Mouse (Mus musculus) cerebellum, postnatal 10 days (tissue): ENCODE measurements around the gene Taf5l.
"Not testable (repeated sequence)": the region's sequence is repeated elsewhere in the genome, so short reads cannot be mapped to it uniquely, and the experiment has no call there.

ENCODE experiments used
- DNase-seq, 2 experiments: peaks; one replicate each; pipeline ENCODE4 v3.0.0; 2021; ENCODE audit warnings: mixed read lengths in 2 of 2

Gene Taf5l

DNA sequence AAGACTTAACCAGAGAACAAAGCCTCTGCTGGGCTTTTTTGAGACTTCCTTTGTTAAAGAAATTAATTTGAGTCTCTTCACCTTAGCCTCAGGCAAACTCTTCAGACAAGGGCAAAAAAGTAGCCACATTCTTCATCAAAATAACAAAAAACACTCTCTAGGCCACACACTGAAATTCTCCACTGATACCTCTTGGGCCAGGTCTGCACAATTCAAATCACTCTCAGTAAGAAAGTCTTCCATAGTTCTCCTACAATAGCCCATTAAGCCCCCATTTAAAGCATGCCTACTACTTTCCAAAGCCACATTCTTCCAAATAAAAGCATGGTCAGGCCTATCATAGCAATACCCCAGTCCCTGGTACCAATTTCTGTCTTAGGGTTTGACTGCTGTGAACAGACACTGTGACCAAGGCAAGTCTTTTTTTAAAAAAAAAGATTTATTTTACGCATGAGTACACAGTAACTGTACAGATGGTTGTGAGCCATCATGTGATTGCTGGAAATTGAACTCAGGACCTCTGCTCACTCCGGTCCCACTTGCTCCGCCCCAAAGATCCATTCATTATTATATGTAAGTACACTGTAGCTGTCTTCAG lies 9.1 kb downstream of the Taf5l start:
- no peak for DNase-seq

DNA sequence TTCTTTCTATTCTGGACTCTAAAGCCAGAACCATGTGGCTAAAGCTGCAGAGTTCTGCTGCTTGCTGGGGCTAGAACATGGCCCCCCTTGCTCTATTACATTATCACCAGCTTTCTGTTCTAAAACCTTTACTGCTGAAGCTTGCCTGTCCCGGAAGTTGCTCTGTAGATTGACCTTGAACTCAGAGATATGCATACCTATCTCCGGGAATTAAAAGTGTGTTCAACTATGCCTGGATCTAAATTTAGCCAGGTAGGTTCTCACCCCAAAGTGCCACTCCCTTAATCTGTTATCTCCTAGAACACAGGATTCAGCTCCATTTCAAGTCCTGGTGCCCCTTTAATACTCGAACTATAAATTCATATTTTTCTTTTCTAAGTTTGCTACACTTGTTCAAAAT lies 9.6 kb downstream of the Taf5l start:
- DNase-seq, result no peak

DNA sequence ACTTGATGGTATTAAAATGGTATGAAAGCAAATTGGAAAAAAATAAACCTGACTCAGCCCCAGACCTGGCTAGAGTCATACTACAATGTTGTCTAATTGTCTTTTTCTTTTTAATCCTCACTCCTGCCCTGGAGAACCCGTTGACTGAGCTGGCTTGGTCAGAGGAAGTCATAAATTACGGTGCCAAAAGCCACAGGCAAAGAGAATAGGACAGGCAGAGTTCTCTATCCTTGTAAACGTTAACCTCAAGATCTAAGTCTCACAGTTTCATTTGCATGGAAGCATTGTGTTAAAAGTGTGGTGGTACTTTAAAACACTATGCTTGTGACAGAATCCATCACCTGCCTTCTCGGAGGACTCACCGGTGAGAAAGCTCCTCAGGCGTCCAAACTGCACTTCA lies 13.4 kb downstream of the Taf5l start:
- DNase-seq, result no peak

DNA sequence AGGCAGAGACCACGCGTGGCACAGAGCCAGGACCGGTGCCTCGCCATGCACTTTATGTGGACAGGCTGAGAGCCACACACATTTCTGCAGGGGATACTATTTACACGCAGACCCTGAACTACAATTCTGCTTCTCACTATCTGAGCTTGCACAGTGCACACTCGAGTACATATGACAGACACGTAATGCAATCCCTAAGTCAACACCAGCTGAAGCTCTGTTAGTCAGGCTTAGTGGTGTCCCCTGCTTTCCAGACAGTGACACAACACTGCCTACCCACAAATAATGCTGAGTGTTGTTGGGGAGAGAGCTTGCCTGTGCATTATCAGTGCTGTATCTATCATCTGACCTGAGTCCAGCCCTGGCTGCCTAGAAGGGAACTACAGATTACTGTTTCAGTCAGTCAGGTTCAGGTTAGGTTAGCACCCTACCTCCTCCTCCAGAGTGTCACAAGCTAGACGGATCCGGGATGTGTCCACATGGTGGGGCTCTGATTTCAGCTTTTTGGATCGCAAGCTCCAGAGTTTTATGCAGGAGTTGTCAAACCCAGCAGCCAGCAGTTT lies 18.6 kb downstream of the Taf5l start:
- no peak for DNase-seq

DNA sequence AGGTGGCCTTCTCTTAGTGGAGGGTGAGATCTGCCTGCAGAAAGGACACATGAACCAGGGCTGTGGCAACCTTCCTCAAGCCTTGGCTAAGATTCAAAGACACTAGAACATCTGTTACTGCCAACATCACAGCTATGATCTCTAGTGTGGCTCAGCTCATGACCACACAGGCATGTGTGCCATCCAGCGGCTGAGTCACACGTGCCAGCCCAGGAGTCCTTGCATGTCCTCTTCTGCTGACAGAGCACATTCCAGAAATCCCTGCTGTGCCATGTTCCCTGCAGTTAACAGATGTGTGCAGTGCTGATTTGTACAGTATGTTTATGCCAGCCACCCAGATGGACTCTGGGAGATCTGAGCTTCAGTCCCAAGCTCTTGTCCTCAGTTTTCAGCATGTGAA lies 21.6 kb downstream of the Taf5l start:
- DNase-seq, result no peak

DNA sequence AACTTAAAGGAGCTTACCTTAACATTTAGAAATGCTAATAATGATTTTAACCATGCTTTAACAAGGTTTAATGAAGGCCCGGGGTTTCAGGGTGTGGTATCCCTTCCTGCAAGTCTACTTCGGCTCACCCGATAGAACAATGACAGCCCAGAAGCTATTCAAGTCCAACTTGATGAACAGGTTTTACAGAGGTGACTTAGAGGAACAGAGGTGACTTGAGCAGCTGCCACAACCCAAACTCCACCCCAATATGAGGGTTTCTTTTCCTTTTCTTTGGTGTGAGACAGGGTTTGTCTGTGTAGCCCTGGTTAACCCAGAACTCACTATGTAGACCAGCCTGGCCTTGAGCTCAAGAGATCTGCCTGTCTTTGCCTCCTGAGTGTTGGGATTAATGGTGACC lies 27.2 kb downstream of the Taf5l start:
- DNase-seq, result no peak

DNA sequence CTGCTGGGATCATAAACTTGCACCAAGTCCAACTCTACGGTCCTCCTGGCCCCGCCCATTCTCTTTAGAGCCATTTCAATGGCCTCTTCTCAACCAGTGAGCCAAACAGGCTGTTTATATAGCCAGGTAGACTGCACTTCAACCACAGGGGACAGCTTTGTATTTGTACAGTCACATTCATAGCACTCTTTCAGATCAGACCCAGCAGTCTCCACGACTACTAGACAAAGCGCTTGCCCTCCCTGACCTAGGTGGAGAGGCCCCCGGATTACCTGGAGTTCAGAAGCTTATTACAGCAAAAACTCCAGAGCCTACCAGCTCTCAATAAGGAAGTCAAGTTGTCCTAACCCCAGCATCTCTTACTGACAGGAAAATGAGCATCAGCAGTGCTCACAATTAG lies 27.6 kb downstream of the Taf5l start:
- DNase-seq, result no peak

DNA sequence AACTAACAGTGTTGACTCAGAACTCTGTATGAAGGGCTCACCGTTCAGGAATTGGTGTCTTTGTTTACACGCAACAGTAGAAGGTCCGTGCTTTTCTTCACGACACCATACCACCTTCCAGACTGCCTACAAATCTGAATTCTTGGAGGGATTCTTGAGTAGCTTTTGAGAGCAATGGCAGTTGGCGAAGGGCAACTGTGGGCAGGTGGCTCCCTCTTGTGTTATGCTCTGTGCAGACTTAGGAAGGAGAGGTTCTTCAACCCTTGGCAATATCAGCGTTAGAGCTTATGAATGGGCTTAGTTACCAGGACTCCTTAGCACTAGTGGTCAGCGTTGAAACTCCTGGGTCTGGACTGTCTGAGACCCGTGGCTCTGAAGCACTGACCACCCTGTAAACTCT lies 28.6 kb downstream of the Taf5l start:
- peak; percentile 25 to 33 for DNase-seq

DNA sequence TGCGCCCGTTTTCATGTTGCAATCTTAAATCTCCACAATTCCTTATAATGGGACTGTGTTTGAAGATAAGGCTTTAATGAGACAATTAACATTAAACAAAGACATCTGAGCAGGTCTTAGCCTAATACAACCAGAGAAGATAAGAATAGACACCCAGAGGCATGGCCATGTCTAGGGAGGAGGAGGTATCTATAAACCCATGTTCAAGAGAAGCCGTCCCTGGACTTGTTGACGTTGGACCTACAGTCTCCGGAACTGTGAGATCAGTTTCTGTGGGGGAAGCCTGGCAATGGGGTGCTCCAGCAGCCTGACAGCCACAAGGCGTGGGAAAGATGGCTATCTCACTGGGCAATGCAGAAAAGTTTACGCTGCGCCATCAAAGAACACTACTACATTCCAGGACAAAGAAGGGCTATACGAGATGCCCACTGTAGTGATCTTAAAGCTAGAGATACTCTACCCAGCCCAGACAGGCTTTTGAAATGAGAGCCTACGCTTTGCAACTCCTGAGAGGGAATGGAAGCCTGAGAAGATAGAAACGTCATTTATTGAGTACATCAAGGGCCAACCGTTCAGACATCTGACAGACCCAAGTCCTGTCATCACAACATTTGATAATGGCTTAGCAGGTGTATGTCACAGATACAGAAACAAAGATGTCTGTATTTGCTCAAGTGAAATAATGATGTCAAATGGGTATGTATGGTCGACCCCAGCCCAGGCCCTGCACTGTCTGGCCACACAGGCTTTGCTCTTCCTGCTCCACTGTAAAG lies 30.7 kb downstream of the Taf5l start:
- no peak for DNase-seq

DNA sequence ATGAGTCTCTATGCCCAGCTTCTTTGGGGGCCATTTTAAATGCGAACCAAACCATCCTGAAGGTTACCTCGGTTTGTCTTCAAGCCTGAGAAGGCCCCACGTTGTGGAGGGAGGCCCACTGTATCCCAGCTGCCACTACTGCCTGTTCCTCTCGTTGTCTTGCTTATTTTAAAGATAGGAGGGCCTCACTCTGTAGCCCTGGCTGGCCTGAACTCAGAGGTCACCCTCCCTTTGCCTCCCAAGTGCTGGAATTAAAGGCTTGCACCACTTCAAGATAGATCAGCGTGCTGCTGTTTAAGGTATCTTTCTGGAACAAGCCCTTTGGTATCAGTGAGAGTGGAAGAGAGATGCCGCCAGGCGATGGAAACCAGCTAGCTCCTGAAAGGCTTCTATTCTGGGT lies 32.1 kb downstream of the Taf5l start:
- no peak for DNase-seq

DNA sequence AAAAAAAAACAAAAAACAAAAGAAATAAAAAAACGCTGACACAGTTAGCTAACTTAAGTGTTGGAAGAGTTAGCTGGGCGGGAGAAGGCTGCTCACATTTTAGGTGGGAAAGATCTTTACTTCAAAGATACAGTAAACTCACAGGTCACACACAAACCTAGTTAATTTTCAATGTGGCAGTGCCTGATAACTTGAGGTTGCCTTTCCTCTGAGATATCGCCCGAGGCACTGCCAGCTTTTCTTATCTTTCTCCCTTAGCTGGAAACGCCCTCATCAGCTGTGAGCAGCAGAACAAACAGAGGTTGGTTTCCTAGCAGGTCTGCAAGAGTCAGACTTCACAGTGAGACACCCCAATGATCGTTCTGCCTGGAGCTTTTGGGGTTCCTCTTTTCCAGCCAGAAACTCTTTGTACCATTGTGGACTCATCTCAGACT lies 32.6 kb downstream of the Taf5l start:
- no peak for DNase-seq

DNA sequence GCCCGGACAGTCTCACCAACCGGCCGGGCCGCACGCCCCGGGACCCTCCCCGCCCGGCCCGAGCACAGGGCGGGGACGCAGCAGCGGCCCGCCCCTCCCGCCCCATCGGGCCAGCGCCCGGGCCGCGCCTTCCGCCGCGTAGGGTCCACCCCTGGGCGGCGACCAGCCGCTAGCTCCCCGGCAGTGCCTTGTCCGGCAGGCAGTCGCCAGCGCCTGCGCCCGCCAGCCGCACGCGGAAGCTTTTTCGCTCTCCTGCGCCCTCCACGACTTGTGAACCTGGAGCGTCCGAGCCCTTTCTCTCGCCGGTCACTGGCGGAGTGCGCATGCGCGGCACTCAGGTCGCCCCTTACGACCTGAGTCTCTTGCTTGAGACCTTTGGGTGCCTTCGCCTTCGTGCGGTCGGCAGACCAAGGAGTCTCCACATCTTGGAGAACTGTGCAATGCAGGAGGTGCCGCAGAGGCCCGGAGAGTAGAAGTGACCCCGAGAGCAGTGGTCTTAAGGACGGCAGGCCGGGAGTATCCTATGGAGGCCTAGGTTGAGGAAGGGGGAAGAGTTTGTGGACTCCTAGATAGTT lies 38.3 kb downstream of the Taf5l start, which contains the start of gene Abcb10:
TSS of gene Abcb10 (minus strand) at position 297 of the 575 bp plus-strand sequence.
- DNase-seq, result peak; percentile 92 to 93

DNA sequence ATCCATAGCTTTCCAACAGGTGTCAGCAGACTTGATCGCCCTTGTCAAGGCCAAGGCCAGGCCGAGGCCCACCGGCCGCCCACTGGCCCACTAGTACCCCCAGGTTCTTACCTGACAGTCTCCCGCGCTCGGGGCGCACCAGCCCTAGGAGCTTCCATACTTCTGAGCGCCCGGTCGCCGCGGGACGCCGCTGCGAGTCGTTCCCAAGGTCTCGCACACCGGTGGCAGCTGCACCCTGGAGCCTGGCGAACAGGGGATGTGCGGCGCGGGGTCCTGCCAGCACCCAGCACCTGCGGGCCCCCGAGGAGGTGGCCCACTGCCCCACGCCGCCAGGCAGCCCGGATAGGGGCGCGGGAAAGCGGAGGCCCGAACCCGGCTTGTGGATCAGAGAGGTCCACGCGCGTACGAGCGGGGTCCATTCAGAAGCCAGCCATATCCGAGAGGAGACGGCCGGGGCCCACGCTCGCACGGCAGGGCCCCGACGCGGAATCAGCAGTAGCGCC lies 38.9 kb downstream of the Taf5l start:
- peak; percentile 51 to 63 for DNase-seq

DNA sequence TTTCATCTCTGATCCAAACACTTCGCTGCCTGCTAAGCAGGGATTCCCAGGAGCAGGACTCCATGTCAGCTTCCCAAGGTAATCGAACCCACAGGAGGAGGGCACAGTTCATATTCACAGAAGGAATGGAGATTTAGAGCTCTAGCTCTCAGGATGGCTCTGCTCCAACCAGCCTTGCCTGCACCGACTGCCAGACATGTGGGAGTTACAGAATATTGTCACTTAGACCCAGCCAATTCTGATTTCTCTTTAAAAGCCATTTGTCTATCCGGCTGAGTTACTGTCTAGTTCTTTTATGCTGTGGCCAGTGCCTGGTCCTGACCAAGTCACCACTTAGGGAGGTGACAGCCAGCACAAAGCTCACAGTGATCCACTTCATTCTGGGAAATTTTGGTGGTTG lies 39.5 kb downstream of the Taf5l start:
- DNase-seq, result peak; percentile 45

DNA sequence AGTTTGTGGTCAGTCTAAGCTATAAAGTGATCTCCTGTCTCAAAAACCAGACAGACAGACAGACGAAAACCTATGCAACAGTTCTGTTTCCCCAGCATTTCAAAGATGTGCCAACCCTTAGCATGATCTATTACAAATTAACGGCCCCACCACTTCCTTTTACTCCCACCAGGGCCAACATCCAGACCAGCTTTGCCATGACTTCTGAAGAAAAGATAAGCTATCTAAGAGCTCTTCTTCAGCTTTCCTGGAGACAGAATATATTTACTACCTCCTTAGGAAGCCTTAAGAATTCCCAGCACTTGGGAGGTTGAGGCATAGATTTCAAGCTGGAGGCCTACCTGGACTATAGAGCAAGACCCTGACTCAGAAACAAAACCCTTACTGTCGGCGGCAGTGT lies 41.0 kb downstream of the Taf5l start:
- DNase-seq, result no peak

DNA sequence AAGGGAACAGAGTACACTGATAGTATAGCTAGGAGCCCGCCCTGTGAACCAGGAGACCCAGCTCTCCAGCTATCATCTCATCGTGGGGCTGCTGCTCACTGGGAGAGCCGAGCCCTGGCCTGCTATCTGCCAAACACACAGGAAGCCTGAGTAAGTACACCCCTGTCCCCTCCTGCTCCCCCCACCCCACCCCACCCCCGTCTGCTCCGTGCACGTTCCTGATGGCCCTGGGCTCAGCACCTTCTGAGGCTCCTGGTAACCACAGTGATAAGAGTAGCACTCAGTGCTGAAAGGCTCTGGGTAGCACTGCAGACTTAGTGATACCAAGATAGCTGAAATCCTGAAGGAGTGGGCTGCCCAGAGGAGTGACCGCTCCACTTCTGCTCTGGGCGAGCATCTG lies 42.3 kb downstream of the Taf5l start:
- DNase-seq, result no peak

DNA sequence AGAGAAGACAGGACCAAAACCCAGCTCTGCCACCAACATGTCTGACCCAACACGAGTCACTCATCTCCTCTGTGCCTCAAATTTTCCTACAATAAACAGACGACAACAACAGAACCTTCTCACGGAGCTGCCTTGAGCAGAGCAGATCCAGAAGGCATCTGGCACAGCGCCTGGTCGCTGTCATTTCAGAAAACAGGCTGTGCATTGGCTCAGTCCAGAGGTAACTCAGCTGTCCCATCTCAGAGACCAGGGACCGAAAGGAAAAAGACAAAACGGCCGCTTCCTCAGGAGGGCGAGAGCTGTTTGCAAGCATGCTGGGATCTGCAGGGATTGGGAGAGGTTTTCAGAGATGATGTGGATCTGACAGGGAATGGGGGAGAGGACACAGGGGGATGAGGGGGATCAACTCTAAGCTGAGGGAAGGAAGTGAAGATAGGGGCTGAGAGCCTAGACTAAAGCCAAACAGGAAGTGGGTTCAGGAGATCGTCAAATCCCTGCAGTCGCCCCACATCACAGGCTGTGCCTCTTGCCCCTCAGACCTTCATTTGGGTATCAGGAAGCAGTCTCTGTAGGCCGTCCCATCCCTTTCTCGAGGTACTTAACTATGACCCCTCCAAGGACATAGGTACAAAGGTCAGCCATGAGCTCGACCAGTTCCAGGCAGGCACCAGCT lies 42.9 kb downstream of the Taf5l start:
- peak; percentile 76 to 77 for DNase-seq

DNA sequence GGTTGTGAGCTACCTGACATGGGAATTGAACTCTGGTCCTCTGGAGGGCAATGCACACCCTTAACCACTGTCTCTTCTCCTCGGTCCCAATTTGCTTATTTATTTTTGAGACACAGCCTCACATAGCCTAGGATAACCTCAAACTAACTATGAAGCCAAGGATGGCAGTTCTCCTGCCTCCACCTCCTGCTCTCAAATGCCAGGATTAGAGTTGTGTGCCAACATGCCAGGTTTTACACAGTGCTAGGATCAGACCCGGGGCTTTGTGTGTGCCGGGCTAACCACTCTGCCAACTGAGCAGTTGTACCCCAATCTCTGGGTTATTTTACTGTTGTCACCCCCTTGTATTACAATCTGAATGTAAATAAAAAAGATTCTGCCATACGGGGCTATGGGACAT lies 43.7 kb downstream of the Taf5l start:
- DNase-seq, result peak; percentile 38 to 42

DNA sequence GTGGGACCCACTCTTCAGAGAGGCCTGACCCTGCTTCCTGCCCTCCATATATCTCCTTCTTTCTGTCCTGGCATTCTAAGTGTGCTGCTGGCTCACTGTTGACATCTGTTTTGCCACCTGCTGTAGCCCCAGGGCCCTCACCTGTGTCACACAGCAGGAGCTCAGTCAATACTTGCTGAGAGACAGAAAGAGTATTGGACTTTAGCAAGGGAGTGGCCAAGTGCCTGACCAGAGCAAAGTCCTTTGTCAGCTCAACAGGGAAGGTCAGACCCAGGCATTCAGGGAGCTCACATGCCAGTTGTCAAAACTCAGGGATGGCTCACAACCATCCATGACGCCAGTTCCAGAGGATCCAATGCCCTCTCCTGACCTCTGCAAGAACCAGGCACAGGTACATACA lies 47.7 kb downstream of the Taf5l start:
- no peak for DNase-seq

DNA sequence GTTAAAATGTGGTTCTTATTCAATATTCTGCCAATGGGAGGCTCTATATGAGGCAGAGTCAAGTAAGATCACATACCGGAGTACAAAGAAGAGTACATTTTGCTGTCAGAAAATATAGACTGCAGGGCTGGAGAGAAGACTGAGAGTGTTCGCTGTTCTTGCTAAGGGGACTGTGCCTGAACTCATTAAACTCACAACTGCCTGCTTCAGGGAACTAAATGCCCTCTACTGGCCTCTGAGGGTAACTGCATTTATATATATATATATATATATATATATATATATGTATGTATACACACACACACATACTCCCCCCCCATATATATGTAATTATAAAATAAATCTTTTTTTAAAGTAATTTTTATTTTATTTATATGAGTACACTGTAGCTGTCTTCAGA lies 54.3 kb downstream of the Taf5l start:
- DNase-seq, result no peak

DNA sequence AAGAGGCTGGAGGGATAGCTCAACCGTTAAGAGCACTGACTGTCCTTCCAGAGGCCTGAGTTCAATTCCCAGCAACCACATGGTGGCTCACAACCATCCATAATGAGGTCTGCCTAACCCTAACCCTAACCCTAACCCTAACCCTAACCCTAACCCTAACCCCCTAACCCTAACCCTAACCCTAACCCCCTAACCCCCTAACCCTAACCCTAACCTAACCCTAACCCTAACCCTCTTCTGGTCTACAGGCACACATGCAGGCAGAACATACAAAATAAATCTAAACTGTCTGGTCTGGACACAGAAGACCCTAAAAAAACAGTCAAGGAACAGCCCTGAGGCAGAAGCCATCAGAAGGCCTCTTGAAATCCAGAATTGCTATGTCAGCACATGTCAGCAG lies 59.8 kb downstream of the Taf5l start:
- DNase-seq, result no peak

DNA sequence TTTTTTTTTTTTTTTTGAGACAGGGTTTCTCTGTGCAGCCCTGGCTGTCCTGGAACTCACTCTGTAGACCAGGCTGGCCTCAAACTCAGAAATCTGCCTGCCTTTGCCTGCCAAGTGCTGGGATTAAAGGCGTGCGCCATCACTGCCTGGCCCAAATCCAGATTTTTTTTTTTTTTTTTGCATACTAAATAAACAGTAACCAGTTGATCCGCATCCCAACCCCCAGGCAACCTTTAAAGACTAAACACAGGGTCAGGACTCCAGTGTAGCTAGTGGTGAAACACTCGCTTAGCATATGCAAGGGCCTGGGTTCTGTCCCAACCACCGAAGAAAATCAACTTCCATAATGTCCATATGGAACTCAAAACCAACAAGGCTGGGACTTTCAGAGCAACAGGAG lies 60.6 kb downstream of the Taf5l start:
- DNase-seq, result not testable (repeated sequence)

DNA sequence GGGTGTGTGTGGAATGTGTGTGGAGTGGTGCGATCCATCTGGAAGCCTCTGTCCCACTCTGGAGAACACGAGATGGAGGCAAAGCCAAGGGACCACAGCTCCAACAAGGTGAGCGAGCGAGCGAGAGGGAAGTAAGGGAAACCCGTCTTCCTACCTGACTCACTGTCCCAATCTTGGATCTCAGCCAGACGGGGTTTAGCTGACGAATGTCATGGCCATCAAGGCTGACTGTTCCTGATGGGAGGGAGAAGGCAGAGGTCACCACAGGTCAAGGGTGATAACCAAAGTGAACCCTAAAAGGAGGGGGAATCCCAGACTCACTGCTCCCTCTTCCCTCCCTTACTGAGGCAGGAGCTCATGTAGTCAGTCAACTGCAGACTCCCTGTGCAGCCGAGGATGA lies 61.1 kb downstream of the Taf5l start:
- DNase-seq, result no peak
